9 mouse cellular contexts compared by ENCODE assay signal in the genomic region with DNA sequence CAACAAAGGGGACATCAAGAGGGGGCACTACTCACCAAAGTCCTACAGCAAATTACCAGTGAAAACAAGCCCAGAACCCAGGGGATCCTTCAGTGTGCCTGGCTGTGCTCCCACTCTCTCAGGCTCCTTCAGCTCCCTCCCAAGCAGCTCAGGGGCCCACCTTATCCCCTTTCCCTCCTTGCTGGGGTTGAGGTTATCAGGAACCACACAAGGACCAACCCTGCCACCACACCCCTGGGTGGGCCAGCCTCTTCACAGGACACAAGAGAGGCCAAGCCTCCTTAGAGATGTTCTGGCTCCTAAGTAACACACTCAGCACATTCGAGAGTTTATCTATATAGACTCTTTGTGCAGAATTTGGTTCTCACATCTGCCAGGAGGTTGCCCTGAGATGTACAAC. TPM values are rescaled to one million over a fixed set of nuclear protein-coding genes. Genes with fewer than 3 reads are reported as not detected.
A peak's percentile ranks its signal among the peaks of the same experiment; 100 is the strongest.
DNase-seq lines count a peak whose midpoint lies in the region; ATAC-seq and TF ChIP-seq lines count a peak whose summit lies in the region.
"Had no signal": no experiment of that assay in that cellular context is flagged by ENCODE, and none has a peak within 500 bp of the region (broad histone marks: within the 10 kb centered on the region; RNA-seq: fewer than 3 reads in every experiment).

No protein-coding gene starts in this region.

- peak overlapping the region; percentile 85 for H3K27ac ChIP-seq in heart, embryonic 13.5 days (replicated peaks)
- H3K27ac ChIP-seq in MEL (ENCODE audit: control insufficient read depth, low read depth, low read length) = peak overlapping the region; percentile 80
- H3K27ac ChIP-seq in embryonic facial prominence, embryonic 13.5 days = peak overlapping the region; percentile 56; the same call in 1 of the 2 replicates
- peak overlapping the region; percentile 93 for H3K27ac ChIP-seq in liver, postnatal 0 days (ENCODE audit: low read depth)
- no peak overlapping the region for H3K27ac ChIP-seq in forebrain, embryonic 15.5 days (replicated peaks)
- H3K27ac ChIP-seq: hindbrain, embryonic 15.5 days had no signal

- H3K36me3 ChIP-seq in heart, embryonic 13.5 days = peaks cover 27% of the 10 kb centered on the region
- peaks cover 4 to 55% of the 10 kb centered on the region in 2 experiments; a peak in 3 of 4 replicates for H3K36me3 ChIP-seq in MEL (ENCODE audit: control insufficient read depth in 1 of 2, insufficient read depth in 2 of 2, low read length in 2 of 2)
- peaks cover 27% of the 10 kb centered on the region for H3K36me3 ChIP-seq in embryonic facial prominence, embryonic 13.5 days
- H3K36me3 ChIP-seq in liver, postnatal 0 days (replicated peaks; ENCODE audit: insufficient read depth, low read length) = peaks cover 26% of the 10 kb centered on the region
- H3K36me3 ChIP-seq in forebrain, embryonic 15.5 days = peaks cover 17% of the 10 kb centered on the region

- TF ChIP-seq POLR2A in MEL (IDR thresholded peaks at IDR 0.05; ENCODE audit: control insufficient read depth in 1 of 2, insufficient read depth in 1 of 2, low read depth in 1 of 2, low read length in 2 of 2, poor library complexity in 1 of 2) = no peak

- ATAC-seq in heart, embryonic 13.5 days (ENCODE audit: extremely low read depth, insufficient number of reproducible peaks, low FRiP score, low TSS enrichment) = no peak
- no peak for ATAC-seq in embryonic facial prominence, embryonic 13.5 days (ENCODE audit: insufficient number of reproducible peaks, insufficient read depth, low FRiP score, low TSS enrichment, low read depth)
- ATAC-seq in liver, postnatal 0 days = peak; percentile 87
- ATAC-seq in forebrain, embryonic 15.5 days (replicated peaks) = no peak

- H3K4me2 ChIP-seq in heart, embryonic 13.5 days = peak overlapping the region; percentile 78
- H3K4me2 ChIP-seq in embryonic facial prominence, embryonic 13.5 days = no peak overlapping the region
- H3K4me2 ChIP-seq in liver, postnatal 0 days (ENCODE audit: low read depth, low read length) = peak overlapping the region; percentile 84
- no peak overlapping the region for H3K4me2 ChIP-seq in forebrain, embryonic 15.5 days (replicated peaks)
- H3K4me2 ChIP-seq: hindbrain, embryonic 15.5 days had no signal

- no peaks in the 10 kb centered on the region for H3K27me3 ChIP-seq in heart, embryonic 13.5 days (replicated peaks)
- no peaks in the 10 kb centered on the region for H3K27me3 ChIP-seq in MEL (ENCODE audit: control insufficient read depth in 1 of 2, insufficient read depth in 2 of 2, low read length in 2 of 2)
- no peaks in the 10 kb centered on the region for H3K27me3 ChIP-seq in embryonic facial prominence, embryonic 13.5 days
- no peaks in the 10 kb centered on the region for H3K27me3 ChIP-seq in liver, postnatal 0 days (ENCODE audit: insufficient read depth, low read length)
- H3K27me3 ChIP-seq in forebrain, embryonic 15.5 days = no peaks in the 10 kb centered on the region
- H3K27me3 ChIP-seq: hindbrain, embryonic 15.5 days had no signal

- peak overlapping the region; percentile 67 for H3K9ac ChIP-seq in heart, embryonic 13.5 days
- H3K9ac ChIP-seq in MEL (ENCODE audit: control insufficient read depth, low read depth, low read length, poor library complexity, severe bottlenecking) = peak overlapping the region; percentile 92
- no peak overlapping the region for H3K9ac ChIP-seq in embryonic facial prominence, embryonic 13.5 days
- peak overlapping the region; percentile 85 for H3K9ac ChIP-seq in liver, postnatal 0 days (replicated peaks)
- H3K9ac ChIP-seq in forebrain, embryonic 15.5 days (replicated peaks) = no peak overlapping the region
- H3K9ac ChIP-seq: hindbrain, embryonic 15.5 days had no signal

- no peak for TF ChIP-seq EP300 in MEL (IDR thresholded peaks at IDR 0.05; ENCODE audit: low read depth in 1 of 2, low read length in 2 of 2)
- peak; percentile 96 for TF ChIP-seq EP300 in liver, postnatal 0 days (IDR thresholded peaks at IDR 0.05; ENCODE audit: low read depth)

- DNase-seq in heart, postnatal 36 days = no peak
- DNase-seq in MEL (ENCODE audit: low read depth, low spot score) = peak; percentile 95
- peak; percentile 84 for DNase-seq in liver, postnatal 0 days
- DNase-seq in left cerebral cortex, postnatal 25 days (ENCODE audit: low spot score in 2 of 2) = no peak
- DNase-seq in adrenal gland, adult 2 months = no peak

- TF ChIP-seq RAD21 in MEL (IDR thresholded peaks at IDR 0.05; ENCODE audit: low read depth, low read length) = no peak

- TF ChIP-seq CTCF in MEL (IDR thresholded peaks at IDR 0.05 in 2 of 3, conservative IDR thresholded peaks at IDR 0.05 in 1 of 3; ENCODE audit: control insufficient read depth in 1 of 3, insufficient read depth in 1 of 3, low read depth in 2 of 3, low read length in 3 of 3, poor library complexity in 1 of 3, severe bottlenecking in 1 of 3) = no peak
- no peak for TF ChIP-seq CTCF in liver, postnatal 0 days (IDR thresholded peaks at IDR 0.05; ENCODE audit: low read depth)

- H3K4me3 ChIP-seq in heart, embryonic 13.5 days = peak overlapping the region; percentile 27
- peak overlapping the region in 1 of 2 experiments; percentile 74; a peak in 2 of 4 replicates for H3K4me3 ChIP-seq in MEL (ENCODE audit: control insufficient read depth in 1 of 2, insufficient read depth in 1 of 2, low read depth in 2 of 2, low read length in 2 of 2)
- no peak overlapping the region for H3K4me3 ChIP-seq in embryonic facial prominence, embryonic 13.5 days
- peak overlapping the region; percentile 70 for H3K4me3 ChIP-seq in liver, postnatal 0 days (ENCODE audit: low read depth, low read length)
- H3K4me3 ChIP-seq in forebrain, embryonic 15.5 days = no peak overlapping the region
- H3K4me3 ChIP-seq: hindbrain, embryonic 15.5 days had no signal

- no peaks in the 10 kb centered on the region for H3K9me3 ChIP-seq in heart, embryonic 13.5 days
- no peaks in the 10 kb centered on the region for H3K9me3 ChIP-seq in MEL (replicated peaks; ENCODE audit: insufficient read depth, low read length)
- no peaks in the 10 kb centered on the region for H3K9me3 ChIP-seq in embryonic facial prominence, embryonic 13.5 days
- H3K9me3 ChIP-seq in liver, postnatal 0 days (ENCODE audit: low read length) = no peaks in the 10 kb centered on the region
- H3K9me3 ChIP-seq in forebrain, embryonic 15.5 days = no peaks in the 10 kb centered on the region
- H3K9me3 ChIP-seq: hindbrain, embryonic 15.5 days had no signal

- intact Hi-C loops in heart, postnatal 36 days (cut with DNase I) = loop anchor here (5.0 kb wide), 1 partner anchor 109 kb away; a partner anchor contains a TSS
- intact Hi-C loops in left cerebral cortex, postnatal 25 days (cut with DNase I) = loop anchor here (5.0 kb wide), 1 partner anchor 109 kb away; a partner anchor contains a TSS

- peaks cover 31% of the 10 kb centered on the region for H3K79me2 ChIP-seq in MEL (ENCODE audit: control insufficient read depth, insufficient read depth, low read length, poor library complexity)

- 52% methylated on average over 1 of the region's 1 CpGs for WGBS in heart, embryonic 13.5 days
- WGBS in embryonic facial prominence, embryonic 13.5 days = 87% methylated on average over 1 of the region's 1 CpGs
- 18% methylated on average over 1 of the region's 1 CpGs for WGBS in liver, postnatal 0 days (ENCODE audit: insufficient replicate concordance)
- 88% methylated on average over 1 of the region's 1 CpGs for WGBS in forebrain, embryonic 15.5 days

- peaks cover 57% of the 10 kb centered on the region for H3K4me1 ChIP-seq in heart, embryonic 13.5 days
- H3K4me1 ChIP-seq in MEL (ENCODE audit: control insufficient read depth in 1 of 2, insufficient read depth in 2 of 2, low read length in 2 of 2) = peaks cover 49 to 53% of the 10 kb centered on the region in 2 experiments
- peaks cover 50% of the 10 kb centered on the region for H3K4me1 ChIP-seq in embryonic facial prominence, embryonic 13.5 days
- peaks cover 30% of the 10 kb centered on the region for H3K4me1 ChIP-seq in liver, postnatal 0 days (ENCODE audit: insufficient read depth)
- peaks cover 18% of the 10 kb centered on the region for H3K4me1 ChIP-seq in forebrain, embryonic 15.5 days

RNA-seq across cellular contexts. Expression of a gene that starts 3.1 kb away (rescaled TPM):
- 68.6 and 84.6 TPM in 2 replicates for polyA plus RNA-seq in heart, embryonic 13.5 days (2015; fragmentation: Nextera tagmentation; extraction: Ambion mirVana)
- 10 to 100 TPM; 68.1 to 68.2 TPM for total RNA-seq in heart, postnatal 36 days (2021)
- total RNA-seq in MEL (2012; rRNA removed) = 199 and 213 TPM in 2 replicates
- 100 to 1,000 TPM in 1 of 2 experiments, not detected in 1; 386 TPM for polyA plus RNA-seq in MEL (2012; ENCODE audit: insufficient read depth in 1 of 2, insufficient read length in 2 of 2, low read depth in 1 of 2, low replicate concordance in 2 of 2, missing spikeins in 1 of 2)
- 67.5 and 69.8 TPM in 2 replicates for polyA plus RNA-seq in embryonic facial prominence, embryonic 13.5 days (2015; fragmentation: Nextera tagmentation; extraction: Ambion mirVana)
- polyA plus RNA-seq in liver, postnatal 0 days (2015; fragmentation: Nextera tagmentation; extraction: Ambion mirVana) = 295 and 303 TPM in 2 replicates
- total RNA-seq in left cerebral cortex, postnatal 25 days (2021) = 10 to 100 TPM; 25.4 to 30.8 TPM
- 63.3 and 64.3 TPM in 2 replicates for polyA plus RNA-seq in forebrain, embryonic 15.5 days (2015; fragmentation: Nextera tagmentation; extraction: Ambion mirVana)
- 100 to 1,000 TPM; 102 to 118 TPM for total RNA-seq in adrenal gland, adult 2 months (2021)
- 313 and 413 TPM in 2 replicates for polyA plus RNA-seq in adrenal gland, adult 2 months (2012; rRNA removed)

RNA-seq across cellular contexts. Expression of a gene that starts 8.3 kb away (rescaled TPM):
- 54.6 and 54.8 TPM in 2 replicates for polyA plus RNA-seq in heart, embryonic 13.5 days (2015; fragmentation: Nextera tagmentation; extraction: Ambion mirVana)
- 10 to 100 TPM; 17.1 to 20.2 TPM for total RNA-seq in heart, postnatal 36 days (2021)
- total RNA-seq in MEL (2012; rRNA removed) = 51.4 and 63.6 TPM in 2 replicates
- 100 to 1,000 TPM in 1 of 2 experiments, not detected in 1; 103 TPM for polyA plus RNA-seq in MEL (2012; ENCODE audit: insufficient read depth in 1 of 2, insufficient read length in 2 of 2, low read depth in 1 of 2, low replicate concordance in 2 of 2, missing spikeins in 1 of 2)
- polyA plus RNA-seq in embryonic facial prominence, embryonic 13.5 days (2015; fragmentation: Nextera tagmentation; extraction: Ambion mirVana) = 94.5 and 99.0 TPM in 2 replicates
- 26.4 and 29.2 TPM in 2 replicates for polyA plus RNA-seq in liver, postnatal 0 days (2015; fragmentation: Nextera tagmentation; extraction: Ambion mirVana)
- 10 to 100 TPM; 19.9 to 20.2 TPM for total RNA-seq in left cerebral cortex, postnatal 25 days (2021)
- 83.9 and 88.4 TPM in 2 replicates for polyA plus RNA-seq in forebrain, embryonic 15.5 days (2015; fragmentation: Nextera tagmentation; extraction: Ambion mirVana)
- total RNA-seq in adrenal gland, adult 2 months (2021) = 10 to 100 TPM; 48.4 to 50.5 TPM
- polyA plus RNA-seq in adrenal gland, adult 2 months (2012; rRNA removed) = 11.7 and 13.8 TPM in 2 replicates

RNA-seq across cellular contexts. Expression of a gene that starts 8.6 kb away (rescaled TPM):
- polyA plus RNA-seq in heart, embryonic 13.5 days (2015; fragmentation: Nextera tagmentation; extraction: Ambion mirVana) = 0.16 and 0.76 TPM in 2 replicates
- total RNA-seq in heart, postnatal 36 days (2021) = under 1 TPM in 1 of 2 experiments, not detected in 1; 0.22 TPM
- 0.12 TPM in 1 of 2 replicates, not detected in the other for total RNA-seq in MEL (2012; rRNA removed)
- under 1 TPM in 1 of 2 experiments, not detected in 1; 0.43 TPM for polyA plus RNA-seq in MEL (2012; ENCODE audit: insufficient read depth in 1 of 2, insufficient read length in 2 of 2, low read depth in 1 of 2, low replicate concordance in 2 of 2, missing spikeins in 1 of 2)
- polyA plus RNA-seq in embryonic facial prominence, embryonic 13.5 days (2015; fragmentation: Nextera tagmentation; extraction: Ambion mirVana) = 0.39 and 0.49 TPM in 2 replicates
- polyA plus RNA-seq in liver, postnatal 0 days (2015; fragmentation: Nextera tagmentation; extraction: Ambion mirVana) = not detected in 2 replicates
- total RNA-seq in left cerebral cortex, postnatal 25 days (2021) = under 1 TPM; 0.37 to 0.53 TPM
- 0.60 and 0.79 TPM in 2 replicates for polyA plus RNA-seq in forebrain, embryonic 15.5 days (2015; fragmentation: Nextera tagmentation; extraction: Ambion mirVana)
- under 1 TPM; 0.14 to 0.31 TPM for total RNA-seq in adrenal gland, adult 2 months (2021)
- 0.06 TPM in 1 of 2 replicates, not detected in the other for polyA plus RNA-seq in adrenal gland, adult 2 months (2012; rRNA removed)

RNA-seq across cellular contexts. Expression of a gene that starts 13.3 kb away (rescaled TPM):
- polyA plus RNA-seq in heart, embryonic 13.5 days (2015; fragmentation: Nextera tagmentation; extraction: Ambion mirVana) = 7.7 and 9.9 TPM in 2 replicates
- total RNA-seq in heart, postnatal 36 days (2021) = 1 to 10 TPM; 3.2 to 3.8 TPM
- total RNA-seq in MEL (2012; rRNA removed) = 3.5 and 4.0 TPM in 2 replicates
- 1 to 10 TPM in 1 of 2 experiments, not detected in 1; 6.0 TPM for polyA plus RNA-seq in MEL (2012; ENCODE audit: insufficient read depth in 1 of 2, insufficient read length in 2 of 2, low read depth in 1 of 2, low replicate concordance in 2 of 2, missing spikeins in 1 of 2)
- 11.2 and 11.7 TPM in 2 replicates for polyA plus RNA-seq in embryonic facial prominence, embryonic 13.5 days (2015; fragmentation: Nextera tagmentation; extraction: Ambion mirVana)
- polyA plus RNA-seq in liver, postnatal 0 days (2015; fragmentation: Nextera tagmentation; extraction: Ambion mirVana) = 19.7 and 20.3 TPM in 2 replicates
- 10 to 100 TPM in 1 of 2 experiments, 1 to 10 TPM in 1; 7.5 to 10.9 TPM for total RNA-seq in left cerebral cortex, postnatal 25 days (2021)
- polyA plus RNA-seq in forebrain, embryonic 15.5 days (2015; fragmentation: Nextera tagmentation; extraction: Ambion mirVana) = 10.8 TPM in 2 replicates
- 10 to 100 TPM in 1 of 2 experiments, 1 to 10 TPM in 1; 9.2 to 26.1 TPM for total RNA-seq in adrenal gland, adult 2 months (2021)
- polyA plus RNA-seq in adrenal gland, adult 2 months (2012; rRNA removed) = 16.8 and 20.1 TPM in 2 replicates

RNA-seq across cellular contexts. Expression of a gene that starts 36.7 kb away (rescaled TPM):
- 0.99 and 1.1 TPM in 2 replicates for polyA plus RNA-seq in heart, embryonic 13.5 days (2015; fragmentation: Nextera tagmentation; extraction: Ambion mirVana)
- total RNA-seq in heart, postnatal 36 days (2021) = not detected
- 0.13 and 0.19 TPM in 2 replicates for total RNA-seq in MEL (2012; rRNA removed)
- polyA plus RNA-seq in MEL (2012; ENCODE audit: insufficient read depth in 1 of 2, insufficient read length in 2 of 2, low read depth in 1 of 2, low replicate concordance in 2 of 2, missing spikeins in 1 of 2) = under 1 TPM in 1 of 2 experiments, not detected in 1; 0.50 TPM
- 5.4 and 5.5 TPM in 2 replicates for polyA plus RNA-seq in embryonic facial prominence, embryonic 13.5 days (2015; fragmentation: Nextera tagmentation; extraction: Ambion mirVana)
- 0.18 and 0.26 TPM in 2 replicates for polyA plus RNA-seq in liver, postnatal 0 days (2015; fragmentation: Nextera tagmentation; extraction: Ambion mirVana)
- total RNA-seq in left cerebral cortex, postnatal 25 days (2021) = under 1 TPM; 0.34 to 0.53 TPM
- polyA plus RNA-seq in forebrain, embryonic 15.5 days (2015; fragmentation: Nextera tagmentation; extraction: Ambion mirVana) = 0.78 and 0.85 TPM in 2 replicates
- 10 to 100 TPM in 1 of 2 experiments, 1 to 10 TPM in 1; 3.0 to 13.9 TPM for total RNA-seq in adrenal gland, adult 2 months (2021)
- polyA plus RNA-seq in adrenal gland, adult 2 months (2012; rRNA removed) = 10.9 and 15.3 TPM in 2 replicates

Comparison
In these comparisons a context has a peak if more than half of its experiments do, and no peak if none do; other contexts are left out.
1. H3K4me2 ChIP-seq: peak in heart, embryonic 13.5 days (single experiment) and liver, postnatal 0 days (single experiment); none in embryonic facial prominence, embryonic 13.5 days (single experiment) and forebrain, embryonic 15.5 days (single experiment).
2. H3K4me3 ChIP-seq: peak in heart, embryonic 13.5 days (single experiment) and liver, postnatal 0 days (single experiment); none in embryonic facial prominence, embryonic 13.5 days (single experiment) and forebrain, embryonic 15.5 days (single experiment).
3. H3K9ac ChIP-seq: peak in heart, embryonic 13.5 days (single experiment), MEL (single experiment) and liver, postnatal 0 days (single experiment); none in embryonic facial prominence, embryonic 13.5 days (single experiment) and forebrain, embryonic 15.5 days (single experiment).
4. DNase-seq: peak in MEL (single experiment) and liver, postnatal 0 days (single experiment); none in heart, postnatal 36 days (0 of 2), left cerebral cortex, postnatal 25 days (0 of 2) and adrenal gland, adult 2 months (single experiment).